Mouse (Mus musculus) bone marrow, adult 2 months (tissue): Measurements from ENCODE around the gene Matn4.

Source experiments
- CTCF ChIP-seq: fragments of 200-500 bp; IDR thresholded peaks from 2 replicates; pipeline ENCODE4 v1.5.1; 2011; ENCODE audit warnings: low read length, control low read depth; ENCODE audit not compliant: control insufficient read depth, insufficient read depth
- POLR2A ChIP-seq: fragments of 200-500 bp; IDR thresholded peaks from 2 replicates; pipeline ENCODE4 v1.6.1; 2011; ENCODE audit warnings: low read depth, mild to moderate bottlenecking, control low read depth, low read length, borderline replicate concordance; ENCODE audit not compliant: control insufficient read depth

GRCm38 (mm10) chr2:164414581-164414980 lies 9.6 kb upstream of the Matn4 start:
- TF ChIP-seq POLR2A (no peak), CTCF (no peak)
